Mouse (Mus musculus) bone marrow macrophage, adult 2 months (primary cell): Measurements from ENCODE around the gene 7530416G11Rik. TPM values are rescaled to one million over a fixed set of nuclear protein-coding genes. Genes with fewer than 3 reads are reported as not detected.

Source experiments
- H3K27ac ChIP-seq: 2 replicates; pipeline ENCODE4 v1.5.1; 2012; ENCODE audit warnings: low read depth, low read length; ENCODE audit not compliant: insufficient read depth
- H3K4me1 ChIP-seq: 2 replicates; pipeline ENCODE4 v1.6.1; 2012; ENCODE audit warnings: low read length; ENCODE audit not compliant: control insufficient read depth, insufficient read depth
- H3K4me3 ChIP-seq: 2 replicates; pipeline ENCODE4 v1.5.1; 2012; ENCODE audit warnings: mild to moderate bottlenecking, low read length, moderate library complexity; ENCODE audit not compliant: insufficient read depth
- CTCF ChIP-seq: IDR thresholded peaks from 2 replicates; pipeline ENCODE4 v1.5.1; 2012; ENCODE audit warnings: low read depth, mild to moderate bottlenecking, low read length, moderate library complexity
- POLR2A ChIP-seq: IDR thresholded peaks from 2 replicates; pipeline ENCODE4 v1.6.1; 2012; ENCODE audit warnings: mild to moderate bottlenecking, low read depth, low read length, borderline replicate concordance
- polyA plus RNA-seq: library from polyadenylated mRNA; stranded (reverse); fragments of >200 nt; gene quantifications from 2 replicates; pipeline ENCODE4 v1.2.4, GENCODE M21; 2012; ENCODE audit not compliant: missing spikeins, insufficient read depth, insufficient read length

Gene 7530416G11Rik
- not detected in 2 replicates for polyA plus RNA-seq

DNA sequence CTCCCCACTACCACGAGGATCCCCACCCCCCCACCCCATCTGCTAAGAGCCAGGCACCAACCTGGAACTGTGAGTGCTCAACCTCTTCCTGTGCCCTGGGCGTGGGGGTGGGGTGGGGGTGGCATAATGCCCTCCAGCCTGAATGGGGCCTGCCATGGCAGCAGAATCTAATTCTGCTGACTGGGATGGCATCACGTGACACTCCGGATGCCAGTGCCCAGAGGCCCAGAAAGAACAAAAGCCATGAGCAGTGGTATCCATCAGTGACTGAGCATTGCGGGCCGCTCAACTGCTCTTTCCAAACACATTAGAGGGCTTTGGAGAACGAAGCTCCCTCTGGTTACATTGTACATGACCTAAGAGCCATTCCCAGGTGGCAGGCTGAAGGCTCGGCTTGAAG lies at the start of gene 7530416G11Rik:
Gene 7530416G11Rik, minus strand, starts transcription at position 101 of the 400 bp plus-strand sequence.
- Histone ChIP-seq H3K4me1 (no peaks in the 10 kb centered on the region), H3K4me3 (no peak within 1 kb of the TSS), H3K27ac (no peak within 1 kb of the TSS)
- TF ChIP-seq POLR2A = no peak
- no peak for TF ChIP-seq CTCF

DNA sequence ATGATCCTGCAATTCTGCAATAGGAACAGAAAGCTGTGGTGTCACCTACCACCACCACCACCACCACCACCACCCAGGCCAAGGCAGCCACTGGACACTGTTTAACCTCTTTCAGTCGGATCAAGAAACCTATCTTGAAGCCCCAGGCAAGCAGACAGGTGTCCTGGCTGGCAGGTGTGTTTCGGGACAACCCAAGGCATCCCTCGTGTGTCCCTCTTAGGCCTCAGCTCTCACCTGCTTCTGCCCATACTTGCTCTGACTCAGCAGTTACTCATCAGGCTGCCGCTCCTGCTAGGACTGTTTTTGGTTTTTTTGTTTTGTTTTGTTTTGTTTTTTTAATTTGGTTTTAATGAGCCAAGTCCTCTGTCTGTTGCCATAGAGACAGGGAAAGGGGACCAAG lies 43.5 kb upstream of the 7530416G11Rik start:
- Histone ChIP-seq H3K4me1 (no peaks in the 10 kb centered on the region), H3K27ac (no peak overlapping the region), H3K4me3 (no peak overlapping the region)
- TF ChIP-seq POLR2A (no peak), CTCF (no peak)

DNA sequence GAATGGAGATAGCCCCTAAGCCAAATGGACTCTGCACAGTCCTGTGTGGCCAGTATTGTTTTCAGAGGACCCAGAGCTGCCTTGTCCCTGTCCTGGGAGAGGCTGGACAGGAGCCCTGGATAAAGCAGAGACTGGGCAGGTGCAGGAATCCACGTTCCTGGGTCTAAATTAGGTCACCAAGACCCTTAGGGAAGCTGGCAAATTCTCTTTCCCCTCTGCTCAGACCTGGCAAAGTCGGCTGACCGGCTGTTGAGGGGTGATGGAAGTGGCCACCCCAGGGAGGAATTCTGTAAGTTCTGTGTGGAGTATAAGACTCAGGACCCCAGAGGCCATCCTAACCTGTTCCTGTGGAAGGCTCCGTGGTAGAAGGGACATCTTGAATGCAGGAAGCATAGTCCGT lies 42.3 kb upstream of the 7530416G11Rik start:
- Histone ChIP-seq H3K27ac (no peak overlapping the region), H3K4me3 (no peak overlapping the region), H3K4me1 (no peaks in the 10 kb centered on the region)
- TF ChIP-seq CTCF = no peak
- TF ChIP-seq POLR2A = no peak

DNA sequence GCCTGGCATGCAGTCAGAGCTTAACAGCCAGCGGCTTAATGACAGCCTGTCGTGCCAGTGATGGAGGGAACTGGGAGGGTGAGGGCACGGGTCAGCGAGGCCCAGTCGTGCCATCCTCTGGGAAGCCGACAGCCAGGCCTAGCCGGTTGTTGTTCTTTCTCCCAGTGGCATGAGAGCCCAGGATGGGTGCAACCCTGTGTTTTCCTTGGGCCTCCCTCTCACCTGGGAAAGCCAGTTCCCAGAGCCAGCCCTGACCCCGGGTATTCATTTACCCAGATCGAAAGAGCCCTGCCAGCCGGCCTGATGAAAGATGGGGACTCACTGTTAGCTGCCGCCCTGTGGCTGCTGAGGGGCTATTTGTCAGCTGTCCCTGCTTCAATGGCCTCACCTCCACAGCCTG lies 35.1 kb upstream of the 7530416G11Rik start:
- Histone ChIP-seq H3K4me3 (no peak overlapping the region), H3K4me1 (no peaks in the 10 kb centered on the region), H3K27ac (no peak overlapping the region)
- no peak for TF ChIP-seq POLR2A
- no peak for TF ChIP-seq CTCF

DNA sequence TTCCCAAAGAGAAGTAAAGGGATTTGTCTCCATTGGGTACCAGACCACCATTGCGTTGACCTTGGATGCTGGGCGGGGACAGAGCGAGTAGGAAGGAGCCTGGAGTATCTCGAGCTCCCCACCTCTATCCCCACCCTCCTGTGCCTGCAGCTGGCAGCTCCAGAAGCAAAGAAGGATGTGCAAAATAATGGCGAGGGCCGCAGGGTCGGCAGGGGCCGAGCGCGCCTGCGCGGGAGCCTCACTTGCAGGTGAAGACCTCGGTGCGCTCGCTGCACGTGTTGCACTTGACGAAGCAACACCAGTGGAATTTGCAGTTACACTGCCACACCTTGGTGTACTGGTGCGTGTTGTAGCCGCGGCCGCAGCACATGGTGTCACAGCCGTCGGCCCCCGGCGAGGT lies 34.1 kb upstream of the 7530416G11Rik start:
- TF ChIP-seq POLR2A = no peak
- TF ChIP-seq CTCF = no peak
- no peak overlapping the region for H3K4me3 ChIP-seq
- no peaks in the 10 kb centered on the region for H3K4me1 ChIP-seq
- no peak overlapping the region for H3K27ac ChIP-seq

DNA sequence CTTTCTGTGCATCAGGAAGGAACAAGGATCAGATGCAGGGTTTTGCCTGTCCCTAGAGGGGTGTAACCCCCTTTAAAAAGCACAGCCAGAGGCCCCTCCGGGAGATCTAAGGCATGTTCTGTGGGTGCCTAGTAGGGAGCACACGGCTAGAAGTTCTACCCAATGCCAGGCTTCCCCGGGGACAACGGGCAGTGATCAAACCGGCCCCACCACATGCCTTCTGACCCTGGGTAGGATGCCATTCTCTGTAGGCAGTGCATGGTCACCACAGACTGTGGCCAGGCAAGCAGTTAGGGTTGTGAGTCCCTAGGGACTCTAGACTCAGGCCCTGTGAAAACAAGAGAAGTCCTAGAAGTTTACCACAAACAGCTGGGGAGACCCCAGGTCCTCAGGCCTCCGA lies 31.6 kb upstream of the 7530416G11Rik start:
- Histone ChIP-seq H3K4me1 (no peaks in the 10 kb centered on the region), H3K4me3 (no peak overlapping the region), H3K27ac (no peak overlapping the region)
- no peak for TF ChIP-seq POLR2A
- TF ChIP-seq CTCF = no peak

DNA sequence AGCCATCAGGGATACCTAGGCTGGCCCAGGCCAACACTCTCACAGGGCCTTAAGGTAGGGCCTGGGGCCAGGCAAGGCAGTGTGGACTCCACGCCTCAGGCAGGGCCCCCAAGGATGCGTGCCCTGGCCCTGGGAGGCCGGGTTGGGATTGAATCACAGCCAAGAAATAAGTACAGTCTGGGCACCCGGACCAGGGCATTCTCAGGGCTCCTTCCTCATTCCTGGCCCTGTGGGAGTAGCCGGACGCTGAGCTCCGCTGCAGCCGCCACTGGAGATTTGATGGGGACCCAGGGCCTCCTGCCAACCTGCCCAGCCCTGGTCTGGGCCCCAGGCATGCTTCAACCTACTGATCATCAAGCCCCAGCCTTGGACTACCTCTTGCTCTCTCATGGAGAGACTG lies 31.2 kb upstream of the 7530416G11Rik start:
- Histone ChIP-seq H3K27ac (no peak overlapping the region), H3K4me3 (no peak overlapping the region), H3K4me1 (no peaks in the 10 kb centered on the region)
- TF ChIP-seq POLR2A = no peak

DNA sequence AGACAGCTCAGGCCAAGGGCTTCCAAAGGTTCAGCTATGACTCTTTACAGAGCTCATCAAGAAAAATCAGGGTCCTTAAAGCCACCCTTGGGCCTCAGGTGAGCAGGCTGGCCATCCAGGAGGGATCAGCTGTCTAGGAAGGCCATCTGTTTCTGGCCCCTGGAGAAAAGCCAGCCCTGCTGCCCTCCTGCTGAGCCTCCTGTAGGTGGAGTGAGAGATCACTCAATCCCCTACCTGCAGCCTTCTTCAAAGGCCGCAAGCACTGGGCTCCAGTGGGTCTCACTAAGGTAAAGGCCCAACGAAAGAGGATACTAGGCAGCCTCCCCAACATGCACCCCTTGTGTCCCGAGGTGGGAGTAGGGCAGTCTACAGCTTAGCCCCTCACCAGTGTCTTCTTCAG lies 29.0 kb upstream of the 7530416G11Rik start:
- TF ChIP-seq POLR2A = no peak
- no peak for TF ChIP-seq CTCF
- H3K27ac ChIP-seq = no peak overlapping the region
- H3K4me1 ChIP-seq = no peaks in the 10 kb centered on the region

DNA sequence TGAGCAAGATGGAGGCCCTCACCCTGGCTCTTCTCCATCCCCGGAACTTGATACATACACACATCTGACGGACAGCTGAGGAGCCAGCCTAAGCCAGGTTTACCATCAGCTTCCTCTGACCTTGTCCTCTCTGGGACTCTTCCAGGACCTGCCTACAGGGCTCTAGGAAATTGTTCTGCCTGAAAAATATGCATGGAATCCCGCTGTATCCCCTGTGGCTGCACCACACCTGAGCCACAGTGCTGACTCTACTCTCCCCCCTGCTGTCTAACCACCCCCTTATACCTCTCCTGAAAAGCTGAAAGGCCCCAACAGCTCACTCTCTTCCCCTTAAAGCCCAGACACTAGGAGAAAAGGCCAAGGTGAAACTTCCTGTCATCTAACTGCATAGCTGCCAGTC lies 26.9 kb upstream of the 7530416G11Rik start:
- H3K27ac ChIP-seq = no peak overlapping the region
- H3K4me1 ChIP-seq = no peaks in the 10 kb centered on the region
- no peak overlapping the region for H3K4me3 ChIP-seq
- no peak for TF ChIP-seq POLR2A
- no peak for TF ChIP-seq CTCF

More for the DNA sequence above, 29.0 kb upstream of the 7530416G11Rik start:
- no peak overlapping the region for H3K4me3 ChIP-seq

DNA sequence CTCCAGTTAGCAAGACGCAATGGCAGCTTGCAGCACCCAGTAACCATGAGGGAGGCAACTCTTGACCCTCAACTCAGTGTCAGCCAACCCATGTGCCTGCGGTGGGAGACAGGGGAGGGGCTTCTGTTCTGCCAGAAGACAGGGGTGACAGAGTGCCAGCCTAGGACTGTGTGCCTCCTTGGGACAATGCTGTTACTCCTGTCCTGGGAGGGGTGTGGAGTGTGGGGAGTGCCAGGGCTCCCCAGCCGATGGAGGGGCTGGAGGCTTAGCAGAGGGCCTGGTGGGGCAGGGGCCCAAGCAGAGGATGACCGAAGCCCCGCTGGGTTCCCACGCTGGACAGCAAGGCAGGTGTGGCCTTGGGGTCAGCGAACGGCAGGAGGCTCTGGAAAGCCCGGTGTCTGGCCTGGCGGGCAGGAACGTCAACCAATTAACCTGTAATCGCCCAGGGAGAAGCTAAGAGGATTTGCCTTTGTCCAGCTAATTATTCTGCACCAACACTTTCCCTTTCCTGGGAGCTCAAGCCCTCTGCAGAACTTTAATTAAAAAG lies 21.4 kb upstream of the 7530416G11Rik start:
- H3K4me3 ChIP-seq = no peak overlapping the region
- H3K27ac ChIP-seq = no peak overlapping the region
- TF ChIP-seq CTCF = no peak
- no peak for TF ChIP-seq POLR2A
- H3K4me1 ChIP-seq = no peaks in the 10 kb centered on the region
